Mouse (Mus musculus) olfactory bulb, adult 2 months (tissue): ENCODE results near the gene Itga11.

Source experiments
- CTCF ChIP-seq: fragments of 200-500 bp; IDR thresholded peaks from 2 replicates; pipeline ENCODE4 v1.5.1; 2012; ENCODE audit warnings: low read depth, mild to moderate bottlenecking, low read length, moderate library complexity; ENCODE audit not compliant: insufficient read depth
- POLR2A ChIP-seq: fragments of 200-500 bp; IDR thresholded peaks from 2 replicates; pipeline ENCODE4 v1.6.1; 2012; ENCODE audit warnings: mild to moderate bottlenecking, low read depth, low read length, moderate library complexity; ENCODE audit not compliant: insufficient read depth

- TF ChIP-seq CTCF (no peak), POLR2A (no peak)
These were observed 90.7 kb downstream of the Itga11 start for GRCm38 (mm10) chr9:62768361-62768760.
